Mouse (Mus musculus): ENCODE data around the gene Gm3250. TPM values are rescaled to one million over a fixed set of nuclear protein-coding genes. Genes with fewer than 3 reads are reported as not detected.
"Not testable (repeated sequence)": the region's sequence is repeated elsewhere in the genome, so short reads cannot be mapped to it uniquely, and the experiment has no call there.

The Gm3250 gene
- polyA plus RNA-seq, 1 experiment from 2014 or later: not detected

DNA sequence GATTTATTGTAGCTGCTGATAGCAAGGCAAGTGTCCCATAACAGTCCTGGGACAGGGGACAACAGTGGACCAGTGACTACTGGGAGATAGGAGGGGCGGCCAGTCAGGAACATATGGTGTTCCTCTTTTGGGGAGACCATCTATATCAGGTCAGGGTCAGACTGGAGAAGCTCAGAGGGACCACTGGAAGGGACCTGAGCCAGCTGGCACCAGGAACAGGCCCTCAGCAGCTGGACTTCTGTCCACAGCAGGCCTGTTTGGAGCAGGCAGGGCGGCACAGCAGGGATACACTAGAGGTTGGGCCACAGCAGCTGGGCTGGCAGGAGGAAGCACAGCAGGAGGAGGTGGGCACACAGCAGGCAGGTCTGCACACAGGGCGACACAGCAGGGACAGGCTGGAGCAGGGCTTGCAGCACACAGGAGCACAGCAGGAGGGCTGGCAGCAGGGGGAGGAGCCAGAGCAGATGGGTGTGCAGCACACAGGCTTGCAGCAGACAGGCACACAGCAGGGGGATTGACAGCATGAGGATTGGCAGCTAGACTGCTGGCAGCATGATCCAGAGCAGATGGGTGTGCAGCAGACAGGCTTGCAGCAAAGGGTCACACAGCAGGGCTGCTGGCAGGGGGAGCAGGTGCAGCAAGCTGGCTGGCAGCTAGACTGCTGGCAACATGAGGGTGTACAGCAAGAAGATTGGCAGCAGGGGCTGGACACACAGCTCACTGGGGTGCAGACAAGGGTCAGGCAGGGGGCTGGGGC is 16.0 kb upstream of the Gm3250 start:
- H3K9me3 ChIP-seq (ENCODE audit: control insufficient read depth, low read length); ATAC-seq (replicated peaks; ENCODE audit: low FRiP score); H3K4me3 ChIP-seq (ENCODE audit: low read depth, low read length); H3K9ac ChIP-seq (ENCODE audit: low read depth, low read length); H3K36me3 ChIP-seq (ENCODE audit: control insufficient read depth, insufficient read depth, low read length); H3K4me1 ChIP-seq (replicated peaks; ENCODE audit: control insufficient read depth, insufficient read depth, low read length); H3K27ac ChIP-seq (ENCODE audit: low read depth, low read length); H3K27me3 ChIP-seq (replicated peaks; ENCODE audit: control insufficient read depth, insufficient read depth, low read length); H3K4me2 ChIP-seq; DNase-seq (ENCODE audit: low spot score): not testable (repeated sequence)
- WGBS: 40% methylated on average over 3 of the region's 3 CpGs

DNA sequence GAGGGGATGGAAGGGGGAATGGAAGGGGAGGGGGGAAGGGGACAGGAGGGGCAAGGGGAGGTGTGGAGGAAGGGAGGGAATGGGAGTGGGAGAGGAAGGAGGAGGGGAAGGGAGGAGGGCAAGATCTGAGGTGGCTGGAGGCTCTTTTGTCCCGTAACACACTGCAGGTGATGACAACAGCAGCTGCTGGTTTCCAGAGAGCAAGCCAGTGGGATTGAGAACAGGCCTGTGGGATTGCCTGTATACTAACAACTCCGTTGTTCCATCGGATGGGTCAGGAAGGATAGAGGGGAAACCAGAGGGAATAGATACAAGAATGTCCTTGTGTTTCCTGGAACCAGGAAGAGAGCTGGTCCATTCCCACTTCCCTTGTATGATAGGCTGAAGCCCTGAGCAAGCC is 15.3 kb upstream of the Gm3250 start:
- Histone ChIP-seq H3K27ac (ENCODE audit: low read depth, low read length) (no peak overlapping the region), H3K4me1 (replicated peaks; ENCODE audit: control insufficient read depth, insufficient read depth, low read length) (no peaks in the 10 kb centered on the region), H3K27me3 (replicated peaks; ENCODE audit: control insufficient read depth, insufficient read depth, low read length) (no peaks in the 10 kb centered on the region), H3K9me3 (ENCODE audit: control insufficient read depth, low read length) (no peaks in the 10 kb centered on the region), H3K4me2 (no peak overlapping the region), H3K36me3 (ENCODE audit: control insufficient read depth, insufficient read depth, low read length) (no peaks in the 10 kb centered on the region), H3K9ac (ENCODE audit: low read depth, low read length) (no peak overlapping the region), H3K4me3 (ENCODE audit: low read depth, low read length) (no peak overlapping the region)
- DNase-seq (ENCODE audit: low spot score) (no peak), ATAC-seq (replicated peaks; ENCODE audit: low FRiP score) (no peak)
- 25% methylated on average over 3 of the region's 3 CpGs for WGBS

DNA sequence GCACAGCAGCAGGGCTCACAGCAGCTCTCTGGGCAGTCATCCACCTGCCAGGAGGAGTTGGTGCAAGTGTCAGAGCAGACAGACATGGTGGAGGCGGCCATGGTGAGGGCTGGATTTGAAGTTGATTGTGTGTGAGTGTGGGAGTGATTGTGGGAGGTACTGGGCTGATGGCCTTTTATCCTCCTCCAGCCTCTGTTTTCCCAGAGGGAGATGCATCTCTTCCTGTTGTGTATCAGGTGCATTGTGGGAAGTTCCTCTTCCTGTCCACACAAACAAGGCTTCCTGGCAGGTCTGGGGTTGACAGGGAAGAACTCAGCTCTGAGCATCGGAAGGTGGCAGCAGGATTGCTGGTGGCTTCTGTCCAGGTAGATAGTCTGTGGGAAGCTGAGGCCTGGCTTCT is 12.6 kb upstream of the Gm3250 start, which contains the start of gene Gm9639:
TSS of gene Gm9639 (minus strand) at position 101 of the 400 bp plus-strand sequence.
- no peak within 1 kb of the TSS for H3K27ac ChIP-seq (ENCODE audit: low read depth, low read length)
- H3K36me3 ChIP-seq (ENCODE audit: control insufficient read depth, insufficient read depth, low read length): no peaks in the 10 kb centered on the region
- no peaks in the 10 kb centered on the region for H3K4me1 ChIP-seq (replicated peaks; ENCODE audit: control insufficient read depth, insufficient read depth, low read length)
- no peak within 1 kb of the TSS for H3K4me3 ChIP-seq (ENCODE audit: low read depth, low read length)
- no peak for DNase-seq (ENCODE audit: low spot score)
- no peaks in the 10 kb centered on the region for H3K9me3 ChIP-seq (ENCODE audit: control insufficient read depth, low read length)
- no peaks in the 10 kb centered on the region for H3K27me3 ChIP-seq (replicated peaks; ENCODE audit: control insufficient read depth, insufficient read depth, low read length)
- no peak within 1 kb of the TSS for H3K9ac ChIP-seq (ENCODE audit: low read depth, low read length)
- H3K4me2 ChIP-seq: no peak within 1 kb of the TSS
- 35% methylated on average over 2 of the region's 2 CpGs for WGBS
- ATAC-seq (replicated peaks; ENCODE audit: low FRiP score): no peak

DNA sequence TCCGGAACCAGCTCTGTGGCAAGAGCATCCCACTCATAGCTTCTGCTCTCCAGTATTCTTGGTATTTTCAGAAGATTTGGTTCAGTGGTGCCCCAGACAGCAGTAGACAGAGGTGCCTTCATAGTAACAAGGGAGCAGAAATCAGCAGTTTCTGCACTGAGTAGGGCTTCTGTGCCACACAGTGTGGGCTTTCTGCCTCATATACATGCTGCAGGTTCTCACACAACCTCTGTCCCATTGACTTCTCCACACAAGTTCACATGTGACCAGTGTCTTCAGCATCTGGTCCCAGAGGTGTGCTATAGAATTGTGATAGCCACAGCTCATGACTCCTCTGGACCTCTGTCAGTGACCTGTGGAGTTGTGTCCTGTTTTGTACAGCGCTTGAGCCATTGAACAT is 6.3 kb upstream of the Gm3250 start:
- Histone ChIP-seq H3K4me3 (ENCODE audit: low read depth, low read length) (no peak overlapping the region), H3K27me3 (replicated peaks; ENCODE audit: control insufficient read depth, insufficient read depth, low read length) (no peaks in the 10 kb centered on the region), H3K4me2 (no peak overlapping the region), H3K9me3 (ENCODE audit: control insufficient read depth, low read length) (no peaks in the 10 kb centered on the region), H3K36me3 (ENCODE audit: control insufficient read depth, insufficient read depth, low read length) (no peaks in the 10 kb centered on the region), H3K4me1 (replicated peaks; ENCODE audit: control insufficient read depth, insufficient read depth, low read length) (no peaks in the 10 kb centered on the region), H3K27ac (ENCODE audit: low read depth, low read length) (no peak overlapping the region), H3K9ac (ENCODE audit: low read depth, low read length) (no peak overlapping the region)
- no peak for ATAC-seq (replicated peaks; ENCODE audit: low FRiP score)
- 70% methylated on average over 2 of the region's 2 CpGs for WGBS
- no peak for DNase-seq (ENCODE audit: low spot score)

DNA sequence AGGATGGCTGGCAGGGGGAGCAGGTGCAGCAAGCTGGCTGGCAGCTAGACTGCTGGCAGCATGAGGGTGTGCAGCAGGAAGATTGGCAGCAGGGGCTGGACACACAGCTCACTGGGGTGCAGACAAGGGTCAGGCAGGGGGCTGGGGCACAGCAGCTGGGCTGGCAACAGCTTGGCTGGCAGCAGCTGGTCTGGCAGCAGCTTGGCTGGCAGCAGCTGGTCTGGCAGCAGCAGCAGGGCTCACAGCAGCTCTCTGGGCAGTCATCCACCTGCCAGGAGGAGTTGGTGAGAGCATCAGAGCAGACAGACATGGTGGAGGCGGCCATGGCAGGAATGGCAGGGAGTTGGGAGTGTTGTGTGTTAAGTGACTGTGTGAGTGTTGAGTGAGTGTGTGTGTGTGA is 5.5 kb upstream of the Gm3250 start, which contains the start of gene Gm7137:
TSS of gene Gm7137 (minus strand) at position 325 of the 400 bp plus-strand sequence.
- ATAC-seq (replicated peaks; ENCODE audit: low FRiP score); H3K4me1 ChIP-seq (replicated peaks; ENCODE audit: control insufficient read depth, insufficient read depth, low read length); DNase-seq (ENCODE audit: low spot score); H3K27ac ChIP-seq (ENCODE audit: low read depth, low read length); H3K4me3 ChIP-seq (ENCODE audit: low read depth, low read length); H3K36me3 ChIP-seq (ENCODE audit: control insufficient read depth, insufficient read depth, low read length); H3K9me3 ChIP-seq (ENCODE audit: control insufficient read depth, low read length); H3K4me2 ChIP-seq; H3K27me3 ChIP-seq (replicated peaks; ENCODE audit: control insufficient read depth, insufficient read depth, low read length); H3K9ac ChIP-seq (ENCODE audit: low read depth, low read length): not testable (repeated sequence)
- 40% methylated on average over 1 of the region's 1 CpGs for WGBS

DNA sequence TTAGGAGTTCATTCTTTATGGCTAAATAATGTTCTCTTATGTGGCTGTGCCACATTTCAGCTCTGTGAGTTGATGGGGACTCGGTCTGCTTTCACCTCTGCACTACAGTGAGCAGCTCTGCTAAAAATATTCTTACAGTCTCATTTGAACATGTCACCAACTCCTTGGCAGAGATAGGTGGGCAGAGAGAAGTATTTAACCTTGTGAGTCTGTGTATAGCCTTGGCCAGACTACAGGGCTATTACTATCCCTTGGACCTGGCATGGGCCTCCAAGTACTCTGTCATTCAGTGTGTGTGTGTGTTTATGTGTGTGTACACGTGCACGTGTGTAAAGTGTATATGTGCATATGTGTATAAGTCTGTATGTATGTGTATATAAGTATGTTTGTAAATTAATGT is 1.1 kb upstream of the Gm3250 start:
- H3K36me3 ChIP-seq (ENCODE audit: control insufficient read depth, insufficient read depth, low read length); H3K4me2 ChIP-seq; H3K4me3 ChIP-seq (ENCODE audit: low read depth, low read length); H3K27ac ChIP-seq (ENCODE audit: low read depth, low read length); H3K27me3 ChIP-seq (replicated peaks; ENCODE audit: control insufficient read depth, insufficient read depth, low read length); ATAC-seq (replicated peaks; ENCODE audit: low FRiP score); H3K9me3 ChIP-seq (ENCODE audit: control insufficient read depth, low read length); H3K9ac ChIP-seq (ENCODE audit: low read depth, low read length); DNase-seq (ENCODE audit: low spot score); H3K4me1 ChIP-seq (replicated peaks; ENCODE audit: control insufficient read depth, insufficient read depth, low read length): not testable (repeated sequence)
- WGBS: 75% methylated on average over 1 of the region's 3 CpGs

DNA sequence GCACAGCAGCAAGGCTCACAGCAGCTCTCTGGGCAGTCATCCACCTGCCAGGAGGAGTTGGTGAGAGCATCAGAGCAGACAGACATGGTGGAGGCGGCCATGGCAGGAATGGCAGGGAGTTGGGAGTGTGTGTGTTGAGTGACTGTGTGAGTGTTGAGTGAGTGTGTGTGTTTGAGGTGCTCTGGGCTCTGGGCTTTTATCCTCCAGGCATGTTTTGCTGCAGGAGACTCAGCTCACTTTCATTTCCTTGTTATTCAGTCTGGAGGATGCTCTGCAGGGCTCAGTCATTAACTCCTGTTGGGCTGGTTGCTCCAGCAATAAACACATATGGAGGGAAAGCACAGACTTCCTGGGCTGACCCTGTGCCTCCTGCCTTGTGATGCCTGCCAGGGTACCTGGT is 5.5 kb downstream of the Gm3250 start, which contains the start of gene Gm7138:
TSS of gene Gm7138 (minus strand) at position 101 of the 400 bp plus-strand sequence.
- not testable (repeated sequence) for H3K27ac ChIP-seq (ENCODE audit: low read depth, low read length); H3K9ac ChIP-seq (ENCODE audit: low read depth, low read length); H3K4me1 ChIP-seq (replicated peaks; ENCODE audit: control insufficient read depth, insufficient read depth, low read length); ATAC-seq (replicated peaks; ENCODE audit: low FRiP score); H3K36me3 ChIP-seq (ENCODE audit: control insufficient read depth, insufficient read depth, low read length); H3K4me3 ChIP-seq (ENCODE audit: low read depth, low read length); DNase-seq (ENCODE audit: low spot score); H3K4me2 ChIP-seq; H3K9me3 ChIP-seq (ENCODE audit: control insufficient read depth, low read length); H3K27me3 ChIP-seq (replicated peaks; ENCODE audit: control insufficient read depth, insufficient read depth, low read length)
- 36% methylated on average over 1 of the region's 1 CpGs for WGBS

DNA sequence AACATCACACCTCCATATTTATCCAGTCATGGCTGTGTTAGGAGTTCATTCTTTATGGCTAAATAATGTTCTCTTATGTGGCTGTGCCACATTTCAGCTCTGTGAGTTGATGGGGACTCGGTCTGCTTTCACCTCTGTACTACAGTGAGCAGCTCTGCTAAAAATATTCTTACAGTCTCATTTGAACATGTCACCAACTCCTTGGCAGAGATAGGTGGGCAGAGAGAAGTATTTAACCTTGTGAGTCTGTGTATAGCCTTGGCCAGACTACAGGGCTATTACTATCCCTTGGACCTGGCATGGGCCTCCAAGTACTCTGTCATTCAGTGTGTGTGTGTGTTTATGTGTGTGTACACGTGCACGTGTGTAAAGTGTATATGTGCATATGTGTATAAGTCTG is 10.2 kb downstream of the Gm3250 start:
- DNase-seq (ENCODE audit: low spot score); H3K27ac ChIP-seq (ENCODE audit: low read depth, low read length); H3K4me2 ChIP-seq; H3K4me3 ChIP-seq (ENCODE audit: low read depth, low read length); H3K27me3 ChIP-seq (replicated peaks; ENCODE audit: control insufficient read depth, insufficient read depth, low read length); H3K9me3 ChIP-seq (ENCODE audit: control insufficient read depth, low read length); H3K4me1 ChIP-seq (replicated peaks; ENCODE audit: control insufficient read depth, insufficient read depth, low read length); ATAC-seq (replicated peaks; ENCODE audit: low FRiP score); H3K36me3 ChIP-seq (ENCODE audit: control insufficient read depth, insufficient read depth, low read length); H3K9ac ChIP-seq (ENCODE audit: low read depth, low read length): not testable (repeated sequence)
- WGBS: 78% methylated on average over 1 of the region's 3 CpGs

DNA sequence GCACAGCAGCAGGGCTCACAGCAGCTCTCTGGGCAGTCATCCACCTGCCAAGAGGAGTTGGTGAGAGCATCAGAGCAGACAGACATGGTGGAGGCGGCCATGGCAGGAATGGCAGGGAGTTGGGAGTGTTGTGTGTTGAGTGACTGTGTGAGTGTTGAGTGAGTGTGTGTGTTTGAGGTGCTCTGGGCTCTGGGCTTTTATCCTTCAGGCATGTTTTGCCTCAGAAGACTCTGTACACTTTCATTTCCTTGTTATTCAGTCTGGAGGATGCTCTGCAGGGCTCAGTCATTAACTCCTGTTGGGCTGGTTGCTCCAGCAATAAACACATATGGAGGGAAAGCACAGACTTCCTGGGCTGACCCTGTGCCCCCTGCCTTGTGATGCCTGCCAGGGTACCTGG is 11.1 kb downstream of the Gm3250 start, which contains the start of gene Gm3238:
TSS of gene Gm3238 (minus strand) at position 101 of the 400 bp plus-strand sequence.
- not testable (repeated sequence) for H3K36me3 ChIP-seq (ENCODE audit: control insufficient read depth, insufficient read depth, low read length); H3K4me2 ChIP-seq; H3K9ac ChIP-seq (ENCODE audit: low read depth, low read length); H3K4me3 ChIP-seq (ENCODE audit: low read depth, low read length); ATAC-seq (replicated peaks; ENCODE audit: low FRiP score); H3K27ac ChIP-seq (ENCODE audit: low read depth, low read length); H3K9me3 ChIP-seq (ENCODE audit: control insufficient read depth, low read length); DNase-seq (ENCODE audit: low spot score); H3K27me3 ChIP-seq (replicated peaks; ENCODE audit: control insufficient read depth, insufficient read depth, low read length); H3K4me1 ChIP-seq (replicated peaks; ENCODE audit: control insufficient read depth, insufficient read depth, low read length)
- WGBS: 20% methylated on average over 1 of the region's 1 CpGs
